Mouse (Mus musculus) left cerebral cortex, postnatal 10 days (tissue): ENCODE data around the gene Glmp. TPM values are rescaled to one million over a fixed set of nuclear protein-coding genes. Genes with fewer than 3 reads are reported as not detected.
"Not testable (repeated sequence)": the region's sequence is repeated elsewhere in the genome, so short reads cannot be mapped to it uniquely, and the experiment has no call there.

Experiments
- DNase-seq, 2 experiments: peaks; one replicate each; pipeline ENCODE4 v3.0.0; 2021 to 2022; ENCODE audit warnings: low spot score in 2 of 2, mixed read lengths in 1 of 2; ENCODE audit errors: extremely low spot score in 1 of 2
- intact Hi-C: fragments of 180-260 bp; cut with DNase I; formaldehyde crosslinking; loops from one replicate; pipeline ENCODE4 v1.15.1; 2025
- total RNA-seq, 2 experiments: library from RNA; stranded (reverse); gene quantifications; 2 replicates each; pipeline ENCODE4 v1.2.3; 2021

The Glmp gene
- total RNA-seq, 2 experiments from 2014 or later, result 74.6 to 79.2 TPM

GRCm38 (mm10) chr3:88367517-88367916, 42.7 kb downstream of the Glmp start:
- not testable (repeated sequence) for DNase-seq

GRCm38 (mm10) chr3:88368511-88368910, 43.7 kb downstream of the Glmp start:
- DNase-seq, intact Hi-C loops: not testable (repeated sequence)

More at GRCm38 (mm10) chr3:88367517-88367916, 42.7 kb downstream of the Glmp start:
- intact Hi-C loops, result not testable (repeated sequence)

- DNase-seq, intact Hi-C loops: not testable (repeated sequence)
Measured at GRCm38 (mm10) chr3:88372643-88373042, 47.8 kb downstream of the Glmp start, which contains the start of gene Bglap3. Gene Bglap3 (minus strand): TSS chr3:88372743.

- DNase-seq, intact Hi-C loops: not testable (repeated sequence)
Measured at GRCm38 (mm10) chr3:88375750-88376626, 51.2 kb downstream of the Glmp start.

GRCm38 (mm10) chr3:88376644-88377043, 51.8 kb downstream of the Glmp start:
- intact Hi-C loops, DNase-seq: not testable (repeated sequence)

- intact Hi-C loops, DNase-seq: not testable (repeated sequence)
Measured at GRCm38 (mm10) chr3:88378599-88378998, 53.8 kb downstream of the Glmp start, which contains the start of gene Bglap2. Gene Bglap2 (minus strand): TSS chr3:88378699.

Other genes with a start within 250 kb of the Glmp start
- not detected for gene Ttc24, start 246.7 kb upstream of the Glmp start, total RNA-seq
- 1 to 10 TPM; 1.9 to 2.0 TPM for gene Iqgap3, start 243.1 kb upstream of the Glmp start, total RNA-seq
- gene Mef2d, start 182.7 kb upstream of the Glmp start, total RNA-seq, result 100 to 1,000 TPM; 149 to 160 TPM
- gene Rhbg, start 70.3 kb upstream of the Glmp start, total RNA-seq, result under 1 TPM; 0.26 to 0.41 TPM
- gene Gm38392, start 37.8 kb upstream of the Glmp start, total RNA-seq, result under 1 TPM in 1 of 2 experiments, not detected in 1; 0.81 TPM
- gene Tsacc, start 28.0 kb upstream of the Glmp start, total RNA-seq, result 1 to 10 TPM; 6.3 TPM
- 100 to 1,000 TPM; 215 to 224 TPM for gene Cct3, start 27.9 kb upstream of the Glmp start, total RNA-seq
- 1 to 10 TPM in 1 of 2 experiments, under 1 TPM in 1; 0.63 to 1.5 TPM for gene Tmem79, start 11.1 kb downstream of the Glmp start, total RNA-seq
- gene Smg5, start 11.2 kb downstream of the Glmp start, total RNA-seq, result 10 to 100 TPM; 73.5 to 74.7 TPM
- 1 to 10 TPM; 3.5 to 3.6 TPM for gene Paqr6, start 39.6 kb downstream of the Glmp start, total RNA-seq
- under 1 TPM in 1 of 2 experiments, not detected in 1; 0.66 TPM for gene Bglap3, start 47.7 kb downstream of the Glmp start, total RNA-seq
- gene Bglap2, start 53.7 kb downstream of the Glmp start, total RNA-seq, result not detected
- gene Bglap, start 59.4 kb downstream of the Glmp start, total RNA-seq, result 1 to 10 TPM in 1 of 2 experiments, under 1 TPM in 1; 0.95 to 2.6 TPM
- 10 to 100 TPM; 10.3 to 11.5 TPM for gene Pmf1, start 85.3 kb downstream of the Glmp start, total RNA-seq
- gene Slc25a44, start 100.1 kb downstream of the Glmp start, total RNA-seq, result 10 to 100 TPM; 60.3 to 62.5 TPM
- gene Sema4a, start 136.2 kb downstream of the Glmp start, total RNA-seq, result 10 to 100 TPM; 46.5 to 52.6 TPM
- gene Lmna, start 184.9 kb downstream of the Glmp start, total RNA-seq, result 10 to 100 TPM; 47.2 to 48.6 TPM
- gene Mex3a, start 207.4 kb downstream of the Glmp start, total RNA-seq, result 10 to 100 TPM in 1 of 2 experiments, 1 to 10 TPM in 1; 6.9 to 10.7 TPM
- not detected for gene Rab25, start 223.3 kb downstream of the Glmp start, total RNA-seq
- gene Lamtor2, start 228.1 kb downstream of the Glmp start, total RNA-seq, result 100 to 1,000 TPM; 109 to 110 TPM
- gene Ubqln4, start 228.7 kb downstream of the Glmp start, total RNA-seq, result 10 to 100 TPM; 78.8 to 82.6 TPM